Mouse (Mus musculus): Measurements from ENCODE around the gene Zfp354b. TPM values are rescaled to one million over a fixed set of nuclear protein-coding genes. Genes with fewer than 3 reads are reported as not detected.

Gene Zfp354b
- 2.0 and 2.5 TPM in 2 replicates for polyA plus RNA-seq (2016; fragmentation: Nextera tagmentation; extraction: Ambion mirVana)

GRCm38 (mm10) chr11:50931451-50931866 is at the start of gene Zfp354b:
Gene Zfp354b, minus strand, starts transcription at chr11:50931633.
- 0 out of 2 replicates have a peak, but pooled peaks cover 8% of the 10 kb centered on the region for H3K4me1 ChIP-seq
- peak; percentile 94 for ATAC-seq (ENCODE audit: low FRiP score, low read depth)
- H3K4me2 ChIP-seq (replicated peaks), result peak within 1 kb of the TSS; percentile 83
- no peaks in the 10 kb centered on the region for H3K9me3 ChIP-seq
- no peak within 1 kb of the TSS for H3K27ac ChIP-seq
- H3K27me3 ChIP-seq (replicated peaks), result no peaks in the 10 kb centered on the region
- peak within 1 kb of the TSS; percentile 63 for H3K9ac ChIP-seq
- no peaks in the 10 kb centered on the region for H3K36me3 ChIP-seq
- WGBS, result under 1% methylated on average over 18 of the region's 18 CpGs
- H3K4me3 ChIP-seq, result peak within 1 kb of the TSS; percentile 52

GRCm38 (mm10) chr11:50977216-50977615 is 45.8 kb upstream of the Zfp354b start:
- no peaks in the 10 kb centered on the region for H3K36me3 ChIP-seq
- H3K4me1 ChIP-seq, result no peaks in the 10 kb centered on the region
- H3K27ac ChIP-seq, result no peak overlapping the region
- no peaks in the 10 kb centered on the region for H3K27me3 ChIP-seq (replicated peaks)
- no peaks in the 10 kb centered on the region for H3K9me3 ChIP-seq
- H3K4me2 ChIP-seq (replicated peaks), result no peak overlapping the region
- H3K4me3 ChIP-seq, result no peak overlapping the region
- H3K9ac ChIP-seq, result no peak overlapping the region
- ATAC-seq (ENCODE audit: low FRiP score, low read depth), result no peak
- WGBS, result 76% methylated on average over 4 of the region's 4 CpGs

- ATAC-seq (ENCODE audit: low FRiP score, low read depth), result no peak
- Histone ChIP-seq H3K4me2 (replicated peaks) (no peak within 1 kb of the TSS), H3K9ac (no peak within 1 kb of the TSS), H3K27me3 (replicated peaks) (no peaks in the 10 kb centered on the region), H3K36me3 (no peaks in the 10 kb centered on the region), H3K27ac (no peak within 1 kb of the TSS), H3K4me1 (no peaks in the 10 kb centered on the region), H3K4me3 (no peak within 1 kb of the TSS), H3K9me3 (no peaks in the 10 kb centered on the region)
- WGBS, result 91% methylated on average over 11 of the region's 11 CpGs
Measured at GRCm38 (mm10) chr11:50966230-50966629, 34.8 kb upstream of the Zfp354b start, which contains the start of gene Olfr1378. Gene Olfr1378, plus strand, starts transcription at chr11:50966530.

- Histone ChIP-seq H3K4me3 (no peak overlapping the region), H3K36me3 (no peaks in the 10 kb centered on the region), H3K4me2 (replicated peaks) (no peak overlapping the region), H3K27ac (no peak overlapping the region), H3K27me3 (replicated peaks) (no peaks in the 10 kb centered on the region), H3K9me3 (no peaks in the 10 kb centered on the region), H3K4me1 (no peaks in the 10 kb centered on the region), H3K9ac (no peak overlapping the region)
- no peak for ATAC-seq (ENCODE audit: low FRiP score, low read depth)
- WGBS, result 91% methylated on average over 2 of the region's 2 CpGs
Measured at GRCm38 (mm10) chr11:50964886-50965285, 33.5 kb upstream of the Zfp354b start.

- Histone ChIP-seq H3K36me3 (no peaks in the 10 kb centered on the region), H3K27ac (no peak within 1 kb of the TSS), H3K27me3 (replicated peaks) (no peaks in the 10 kb centered on the region), H3K4me2 (replicated peaks) (no peak within 1 kb of the TSS), H3K4me3 (no peak within 1 kb of the TSS), H3K9ac (no peak within 1 kb of the TSS), H3K9me3 (no peaks in the 10 kb centered on the region), H3K4me1 (no peaks in the 10 kb centered on the region)
- no peak for ATAC-seq (ENCODE audit: low FRiP score, low read depth)
- 76% methylated on average over 6 of the region's 6 CpGs for WGBS
Measured at GRCm38 (mm10) chr11:50953665-50954064, 22.2 kb upstream of the Zfp354b start, which contains the start of gene Prop1. Gene Prop1, minus strand, starts transcription at chr11:50953765.

GRCm38 (mm10) chr11:50952290-50952689 is 20.9 kb upstream of the Zfp354b start:
- WGBS, result 78% methylated on average over 14 of the region's 14 CpGs
- Histone ChIP-seq H3K27me3 (replicated peaks) (no peaks in the 10 kb centered on the region), H3K9me3 (no peaks in the 10 kb centered on the region), H3K4me3 (no peak overlapping the region), H3K36me3 (no peaks in the 10 kb centered on the region), H3K9ac (no peak overlapping the region), H3K27ac (no peak overlapping the region), H3K4me1 (no peaks in the 10 kb centered on the region), H3K4me2 (replicated peaks) (no peak overlapping the region)
- no peak for ATAC-seq (ENCODE audit: low FRiP score, low read depth)

GRCm38 (mm10) chr11:50943506-50943905 is 12.1 kb upstream of the Zfp354b start, which contains the start of gene 4933414I15Rik:
Gene 4933414I15Rik, minus strand, starts transcription at chr11:50943765.
- Histone ChIP-seq H3K4me1 (no peaks in the 10 kb centered on the region), H3K27me3 (replicated peaks) (no peaks in the 10 kb centered on the region), H3K27ac (no peak within 1 kb of the TSS), H3K4me3 (no peak within 1 kb of the TSS), H3K4me2 (replicated peaks) (no peak within 1 kb of the TSS), H3K9me3 (no peaks in the 10 kb centered on the region), H3K36me3 (no peaks in the 10 kb centered on the region), H3K9ac (no peak within 1 kb of the TSS)
- ATAC-seq (ENCODE audit: low FRiP score, low read depth), result no peak
- WGBS, result 85% methylated on average over 14 of the region's 14 CpGs

- H3K27ac ChIP-seq, result no peak overlapping the region
- no peaks in the 10 kb centered on the region for H3K4me1 ChIP-seq
- H3K9me3 ChIP-seq, result no peaks in the 10 kb centered on the region
- no peak overlapping the region for H3K4me2 ChIP-seq (replicated peaks)
- ATAC-seq (ENCODE audit: low FRiP score, low read depth), result no peak
- 76% methylated on average over 12 of the region's 12 CpGs for WGBS
- no peak overlapping the region for H3K9ac ChIP-seq
- H3K27me3 ChIP-seq (replicated peaks), result no peaks in the 10 kb centered on the region
- no peak overlapping the region for H3K4me3 ChIP-seq
- H3K36me3 ChIP-seq, result no peaks in the 10 kb centered on the region
Measured at GRCm38 (mm10) chr11:50942386-50942785, 11.0 kb upstream of the Zfp354b start.

GRCm38 (mm10) chr11:50939621-50940366 is 8.4 kb upstream of the Zfp354b start:
- 41% methylated on average over 14 of the region's 14 CpGs for WGBS
- Histone ChIP-seq H3K36me3 (no peaks in the 10 kb centered on the region), H3K9me3 (no peaks in the 10 kb centered on the region), H3K4me3 (no peak overlapping the region), H3K9ac (no peak overlapping the region), H3K27me3 (replicated peaks) (no peaks in the 10 kb centered on the region), H3K27ac (no peak overlapping the region), H3K4me2 (replicated peaks) (no peak overlapping the region), H3K4me1 (no peaks in the 10 kb centered on the region)
- ATAC-seq (ENCODE audit: low FRiP score, low read depth), result peak; percentile 58

- Histone ChIP-seq H3K27me3 (replicated peaks) (no peaks in the 10 kb centered on the region), H3K27ac (no peak overlapping the region), H3K9ac (no peak overlapping the region), H3K9me3 (no peaks in the 10 kb centered on the region), H3K36me3 (no peaks in the 10 kb centered on the region), H3K4me2 (replicated peaks) (no peak overlapping the region), H3K4me3 (no peak overlapping the region), H3K4me1 (no peaks in the 10 kb centered on the region)
- no peak for ATAC-seq (ENCODE audit: low FRiP score, low read depth)
- 82% methylated on average over 8 of the region's 8 CpGs for WGBS
Measured at GRCm38 (mm10) chr11:50938435-50938834, 7.0 kb upstream of the Zfp354b start.

GRCm38 (mm10) chr11:50932040-50932439 is 607 bp upstream of the Zfp354b start:
- Histone ChIP-seq H3K27me3 (replicated peaks) (no peaks in the 10 kb centered on the region), H3K27ac (no peak overlapping the region), H3K4me3 (no peak overlapping the region), H3K9ac (no peak overlapping the region), H3K36me3 (no peaks in the 10 kb centered on the region), H3K4me1 (0 out of 2 replicates have a peak, but pooled peaks cover 8% of the 10 kb centered on the region), H3K4me2 (replicated peaks) (peak overlapping the region; percentile 83), H3K9me3 (no peaks in the 10 kb centered on the region)
- 69% methylated on average over 1 of the region's 1 CpGs for WGBS
- ATAC-seq (ENCODE audit: low FRiP score, low read depth), result peak; percentile 57

- Histone ChIP-seq H3K9ac (peak overlapping the region; percentile 63), H3K9me3 (no peaks in the 10 kb centered on the region), H3K36me3 (no peaks in the 10 kb centered on the region), H3K4me3 (peak overlapping the region; percentile 52), H3K4me2 (replicated peaks) (peak overlapping the region; percentile 83), H3K27ac (no peak overlapping the region), H3K27me3 (replicated peaks) (no peaks in the 10 kb centered on the region), H3K4me1 (0 out of 2 replicates have a peak, but pooled peaks cover 8% of the 10 kb centered on the region)
- 4% methylated on average over 16 of the region's 16 CpGs for WGBS
- ATAC-seq (ENCODE audit: low FRiP score, low read depth), result peak; percentile 75
Measured at GRCm38 (mm10) chr11:50931021-50931420, 412 bp downstream of the Zfp354b start.

Measured in neural tube, embryonic 12.5 days (tissue).